Mouse (Mus musculus) spleen, adult 2 months (tissue): ENCODE results near the gene Fnip2.

ENCODE experiments used
- CTCF ChIP-seq: fragments of 200-500 bp; IDR thresholded peaks from 2 replicates; pipeline ENCODE4 v1.5.1; 2011; ENCODE audit warnings: mild to moderate bottlenecking, inconsistent platforms; ENCODE audit not compliant: insufficient read depth, insufficient read length, insufficient replicate concordance; ENCODE audit errors: extremely low read depth
- POLR2A ChIP-seq: fragments of 200-500 bp; IDR thresholded peaks from 2 replicates; pipeline ENCODE4 v1.6.1; 2011; ENCODE audit warnings: low read depth, low read length, inconsistent platforms

GRCm38 (mm10) chr3:79490102-79490501, 77.5 kb downstream of the Fnip2 start:
- TF ChIP-seq CTCF = no peak
- no peak for TF ChIP-seq POLR2A
